Comparison of ENCODE assay signal across 8 mouse cellular contexts in genomic region chr16:77662107-77662518, GRCm38 (mm10).
DNase-seq lines count a peak whose midpoint lies in the region; ATAC-seq and TF ChIP-seq lines count a peak whose summit lies in the region.

No protein-coding gene starts in this region.

- no peak for TF ChIP-seq CTCF in left cerebral cortex, adult 2 months (IDR thresholded peaks at IDR 0.05)
- no peak for TF ChIP-seq CTCF in olfactory bulb, adult 2 months (IDR thresholded peaks at IDR 0.05; ENCODE audit: insufficient read depth, low read depth, low read length)

- H3K27me3 ChIP-seq in lung, embryonic 16.5 days (ENCODE audit: control insufficient read depth, insufficient read depth, low read depth, low read length): no peaks in the 10 kb centered on the region
- H3K27me3 ChIP-seq in forebrain, embryonic 13.5 days: no peaks in the 10 kb centered on the region

- no peak overlapping the region for H3K4me2 ChIP-seq in lung, embryonic 16.5 days (ENCODE audit: low read depth, low read length)
- H3K4me2 ChIP-seq in forebrain, embryonic 13.5 days: peak overlapping the region; percentile 31

- H3K36me3 ChIP-seq in lung, embryonic 16.5 days (ENCODE audit: control insufficient read depth, insufficient read depth, low read length): no peaks in the 10 kb centered on the region
- no peaks in the 10 kb centered on the region for H3K36me3 ChIP-seq in forebrain, embryonic 13.5 days (ENCODE audit: poor library complexity, severe bottlenecking)

- no peak overlapping the region for H3K4me3 ChIP-seq in lung, embryonic 16.5 days (ENCODE audit: low read length)
- no peak overlapping the region for H3K4me3 ChIP-seq in forebrain, embryonic 13.5 days
- peak overlapping the region; percentile 20; the same call in 1 of the 2 replicates for H3K4me3 ChIP-seq in left cerebral cortex, adult 2 months
- H3K4me3 ChIP-seq in olfactory bulb, adult 2 months (ENCODE audit: insufficient read depth, low read depth, low read length): peak overlapping the region; percentile 9; the same call in 1 of the 2 replicates

- intact Hi-C loops in left cerebral cortex, adult 2 months (cut with DNase I): no loop called here

- peak; percentile 51; the same call in 1 of the 2 replicates for ATAC-seq in lung, embryonic 16.5 days (ENCODE audit: low read depth)
- ATAC-seq in forebrain, embryonic 13.5 days: peak; percentile 90
- ATAC-seq in inflammation-experienced regulatory T-cells, adult 6 months: no peak
- ATAC-seq in CD4-positive, CD25-positive, alpha-beta regulatory T cell, adult 4 months: no peak

- no peaks in the 10 kb centered on the region for H3K9me3 ChIP-seq in lung, embryonic 16.5 days (ENCODE audit: control insufficient read depth, low read length)
- no peaks in the 10 kb centered on the region for H3K9me3 ChIP-seq in forebrain, embryonic 13.5 days (replicated peaks)

- DNase-seq in lung, postnatal 25 days (ENCODE audit: low spot score): no peak
- peak; percentile 38 to 39 for DNase-seq in left cerebral cortex, adult 2 months (ENCODE audit: extremely low spot score in 1 of 2, low spot score in 2 of 2)
- no peak for DNase-seq in thymus, postnatal 10 days (ENCODE audit: low spot score in 2 of 2)

- 32% methylated on average over 4 of the region's 4 CpGs for WGBS in lung, embryonic 16.5 days
- WGBS in forebrain, embryonic 13.5 days: 13% methylated on average over 4 of the region's 4 CpGs
- WGBS in olfactory bulb, adult 2 months: 12% methylated on average over 4 of the region's 4 CpGs

- H3K9ac ChIP-seq in lung, embryonic 16.5 days (ENCODE audit: low read length): no peak overlapping the region
- H3K9ac ChIP-seq in forebrain, embryonic 13.5 days: no peak overlapping the region; the same call in 1 of the 2 replicates

- TF ChIP-seq POLR2A in olfactory bulb, adult 2 months (IDR thresholded peaks at IDR 0.05; ENCODE audit: insufficient read depth, low read depth, low read length): no peak

- H3K4me1 ChIP-seq in lung, embryonic 16.5 days (replicated peaks; ENCODE audit: control insufficient read depth, insufficient read depth, low read length): peaks cover 4% of the 10 kb centered on the region
- peaks cover 31% of the 10 kb centered on the region for H3K4me1 ChIP-seq in forebrain, embryonic 13.5 days
- H3K4me1 ChIP-seq in olfactory bulb, adult 2 months (ENCODE audit: control insufficient read depth, insufficient read depth, low read length): no peaks in the 10 kb centered on the region

- no peak overlapping the region for H3K27ac ChIP-seq in lung, embryonic 16.5 days (ENCODE audit: low read length)
- peak overlapping the region; percentile 81 for H3K27ac ChIP-seq in forebrain, embryonic 13.5 days
- H3K27ac ChIP-seq in left cerebral cortex, adult 2 months: peak overlapping the region; percentile 71
- peak overlapping the region; percentile 42; the same call in 1 of the 2 replicates for H3K27ac ChIP-seq in olfactory bulb, adult 2 months (ENCODE audit: insufficient read depth, low read depth, low read length)

Comparison
In these comparisons a context has a peak if more than half of its experiments do, and no peak if none do; other contexts are left out.
1. ATAC-seq: peak in lung, embryonic 16.5 days (single experiment) and forebrain, embryonic 13.5 days (single experiment); none in inflammation-experienced regulatory T-cells, adult 6 months (single experiment) and CD4-positive, CD25-positive, alpha-beta regulatory T cell, adult 4 months (single experiment).
2. H3K4me3 ChIP-seq: peak in left cerebral cortex, adult 2 months (single experiment) and olfactory bulb, adult 2 months (single experiment); none in lung, embryonic 16.5 days (single experiment) and forebrain, embryonic 13.5 days (single experiment).
3. DNase-seq: peak in left cerebral cortex, adult 2 months (2 of 2); none in lung, postnatal 25 days (single experiment) and thymus, postnatal 10 days (0 of 2).